Mouse (Mus musculus) hindlimb bud, embryonic 11.5 days (tissue): ENCODE measurements around the gene Wdr91.

Experiments
- DNase-seq: peaks from one replicate; pipeline ENCODE4 v3.0.0-alpha.2; 2012; ENCODE audit warnings: low read depth, low spot score; ENCODE audit errors: extremely low spot score

The Wdr91 gene

DNA sequence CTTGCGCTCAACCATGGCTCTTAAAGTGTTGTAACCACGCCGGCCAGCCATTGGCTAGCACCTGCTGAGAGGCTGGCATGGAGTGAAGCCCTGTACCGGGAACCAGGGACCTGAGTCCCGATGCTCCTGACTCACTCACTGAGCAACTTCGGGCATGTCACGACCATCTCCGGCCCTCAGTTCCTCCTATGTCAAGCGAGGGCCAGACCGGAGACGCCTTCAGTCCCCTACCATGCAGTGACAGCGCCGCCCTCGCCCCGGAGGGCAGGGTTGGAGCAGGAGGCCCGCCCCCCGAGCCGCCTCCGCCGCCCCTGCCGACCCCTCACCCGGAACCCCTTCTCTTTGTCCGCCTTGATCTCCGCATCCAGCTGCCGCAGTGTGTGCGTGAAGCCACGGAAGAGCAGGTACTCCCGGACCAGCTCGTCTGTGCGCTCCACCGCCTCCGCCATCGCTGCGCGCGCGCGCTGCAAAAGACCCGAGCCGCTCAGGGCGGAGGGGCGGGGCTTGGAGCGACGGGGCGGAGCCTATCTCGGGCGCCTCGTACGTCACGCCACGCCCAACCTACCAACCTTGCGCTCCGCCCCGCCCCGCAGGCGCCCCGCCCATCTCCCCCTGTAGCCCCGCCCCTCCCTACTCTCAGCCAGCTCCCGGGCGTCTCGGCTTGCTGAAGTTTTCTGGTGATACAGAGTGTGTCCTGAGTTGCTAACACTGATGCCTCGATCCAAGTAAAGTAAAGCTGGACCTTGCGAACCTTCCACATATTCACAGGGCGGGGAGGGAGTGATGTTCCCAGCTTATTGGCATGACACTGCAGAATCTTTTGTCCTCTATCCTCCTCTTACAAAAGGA is at the start of gene Wdr91:
TSS of gene Wdr91 (minus strand) at position 506 of the 849 bp plus-strand sequence.
- peak; percentile 54 for DNase-seq

DNA sequence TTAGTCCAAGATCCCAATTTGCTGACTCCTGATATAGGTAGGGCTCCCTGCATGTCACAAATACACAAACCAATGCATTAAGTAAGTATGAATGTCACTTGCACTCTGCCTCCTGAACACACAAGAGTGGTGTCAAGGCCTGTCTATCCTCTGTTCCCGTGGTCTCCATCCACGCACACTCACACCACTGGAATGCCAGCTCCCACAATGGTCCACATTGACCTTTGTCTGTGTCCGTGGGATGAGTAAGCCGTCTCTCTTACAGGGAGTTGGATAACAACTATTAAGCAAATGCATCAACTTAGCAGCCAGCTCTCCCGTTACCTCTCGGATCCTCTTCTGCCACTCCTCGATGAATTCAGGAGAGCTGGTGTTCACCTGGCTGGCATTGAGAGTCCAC is 48.5 kb upstream of the Wdr91 start:
- DNase-seq: no peak

DNA sequence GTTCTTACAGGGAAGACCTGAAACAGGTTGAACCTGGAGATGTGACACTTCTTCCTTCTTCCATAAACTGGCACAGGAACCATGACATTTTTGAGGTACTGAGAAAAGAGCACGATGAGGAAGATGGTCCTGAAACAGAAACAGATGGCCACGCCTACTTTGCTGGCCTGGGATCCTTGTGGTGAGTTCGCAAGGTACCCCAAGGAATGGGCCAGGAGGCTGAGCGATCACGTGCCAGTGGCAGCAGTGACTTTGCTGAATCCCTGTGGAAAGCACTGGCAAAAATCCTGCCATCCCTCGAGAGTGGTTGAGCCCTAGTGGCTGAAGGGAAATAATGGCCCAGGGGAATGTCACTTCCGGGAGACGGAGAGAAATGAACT is 45.2 kb upstream of the Wdr91 start:
- no peak for DNase-seq

DNA sequence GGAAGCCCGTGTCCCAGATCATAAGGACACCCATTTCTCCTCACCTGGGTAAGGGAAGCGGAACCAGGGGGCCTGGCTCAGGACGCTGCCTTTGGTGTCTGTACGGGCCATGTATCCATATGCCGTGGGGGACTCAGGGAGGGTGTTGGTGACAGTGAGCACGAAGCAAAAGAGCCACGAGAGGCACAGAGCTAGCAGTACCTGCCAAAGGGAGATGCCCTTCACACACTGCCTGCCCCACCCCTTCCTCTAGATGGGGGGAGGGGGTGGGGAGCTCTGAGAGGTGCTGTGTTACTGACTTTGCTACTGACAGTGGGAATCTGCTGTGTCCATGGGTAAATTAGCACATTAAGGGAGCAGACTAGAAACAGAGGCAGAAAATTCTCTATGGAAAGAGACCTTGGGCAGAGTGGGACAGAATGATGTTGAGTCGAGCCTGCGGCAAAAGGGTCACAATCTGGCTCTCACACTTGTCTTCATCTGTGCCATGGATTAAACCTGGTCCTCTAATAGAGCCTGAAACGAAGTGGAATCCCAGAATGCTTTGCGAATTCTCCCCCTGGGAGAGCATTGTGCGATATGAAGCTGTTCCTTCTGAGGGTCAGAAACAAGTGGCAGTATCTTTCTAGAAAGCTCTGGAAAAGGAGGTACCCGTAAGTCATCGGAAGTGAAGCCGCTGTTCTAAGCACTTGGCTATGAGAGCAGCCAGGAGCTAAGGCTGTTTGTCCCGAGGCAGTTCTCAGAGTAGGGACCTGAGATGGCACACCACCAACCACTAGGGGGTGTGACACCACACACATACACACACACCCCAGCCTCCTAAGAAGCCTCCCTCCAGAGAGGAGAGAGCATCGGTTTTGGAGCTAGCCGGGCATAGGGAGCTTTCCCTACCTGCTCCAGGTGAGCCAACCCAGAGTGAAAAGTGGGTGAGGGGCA is 44.5 kb upstream of the Wdr91 start:
- DNase-seq: no peak

DNA sequence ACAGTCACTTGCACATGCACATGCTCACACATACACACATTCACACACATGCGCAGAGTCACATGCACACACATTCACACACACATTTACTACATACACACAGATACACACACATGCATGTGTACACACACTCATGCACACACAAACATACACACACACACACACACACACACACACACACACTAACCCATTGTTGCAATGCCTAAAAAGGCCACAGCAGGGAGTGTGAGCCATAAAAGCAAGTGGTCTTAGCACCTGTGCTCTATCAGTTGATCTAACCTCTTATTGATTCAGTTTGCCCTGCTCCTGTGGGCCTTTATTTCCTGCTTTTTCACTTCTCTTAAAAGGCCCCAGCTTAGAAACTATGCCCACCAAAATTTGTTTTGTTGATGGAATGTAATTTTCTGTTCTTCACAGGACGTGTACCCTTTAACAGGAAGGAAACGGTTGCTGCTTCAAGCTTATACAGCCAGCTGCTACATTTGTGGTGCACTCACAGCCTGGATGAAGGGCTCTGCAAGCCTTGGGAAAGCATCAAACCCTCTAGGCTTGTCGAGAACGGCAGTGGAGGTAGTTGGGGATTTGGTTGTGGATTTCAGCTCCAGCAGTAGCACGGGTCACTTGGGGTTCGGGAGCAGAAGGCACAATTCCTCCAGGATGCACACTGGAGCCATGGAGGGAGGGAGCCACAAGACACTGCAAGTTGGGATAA is 41.4 kb upstream of the Wdr91 start:
- DNase-seq: no peak

DNA sequence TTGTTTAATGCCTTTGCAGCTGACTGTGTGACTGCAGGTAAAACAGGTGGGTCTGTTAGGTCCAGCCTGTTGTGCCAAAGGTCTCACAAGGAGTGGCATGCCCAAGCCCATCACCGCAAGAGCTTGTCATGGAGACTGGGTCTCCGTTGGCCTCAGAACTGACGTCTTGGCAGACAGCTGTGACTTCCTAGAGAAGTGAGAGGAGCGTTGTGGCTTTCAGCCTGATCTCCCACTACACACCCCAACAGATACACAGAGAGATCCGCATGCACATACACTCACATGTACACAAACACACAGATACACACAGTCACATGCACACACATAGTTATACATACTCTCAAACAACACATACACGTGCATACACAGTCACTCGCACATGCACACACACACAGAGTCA is 40.8 kb upstream of the Wdr91 start:
- no peak for DNase-seq

DNA sequence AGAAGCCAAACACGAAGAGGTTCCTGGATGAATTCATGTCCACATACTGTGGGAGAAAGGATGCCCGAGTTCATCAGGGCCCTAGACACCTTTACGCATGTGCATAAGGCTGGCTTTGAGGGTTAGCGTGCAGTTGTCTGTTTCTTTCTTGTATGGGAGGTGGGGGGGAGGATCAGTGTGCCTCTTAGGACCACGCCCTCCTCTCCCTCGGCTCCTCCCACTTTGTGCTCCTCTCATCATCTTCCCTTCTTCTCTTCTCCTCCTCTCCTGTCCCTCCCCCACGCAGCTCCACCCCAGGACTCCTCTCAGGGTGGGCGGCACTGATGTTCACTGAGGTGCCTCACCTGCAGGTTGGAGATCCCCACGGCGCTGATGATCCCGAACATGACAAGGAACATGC is 37.8 kb upstream of the Wdr91 start:
- no peak for DNase-seq

DNA sequence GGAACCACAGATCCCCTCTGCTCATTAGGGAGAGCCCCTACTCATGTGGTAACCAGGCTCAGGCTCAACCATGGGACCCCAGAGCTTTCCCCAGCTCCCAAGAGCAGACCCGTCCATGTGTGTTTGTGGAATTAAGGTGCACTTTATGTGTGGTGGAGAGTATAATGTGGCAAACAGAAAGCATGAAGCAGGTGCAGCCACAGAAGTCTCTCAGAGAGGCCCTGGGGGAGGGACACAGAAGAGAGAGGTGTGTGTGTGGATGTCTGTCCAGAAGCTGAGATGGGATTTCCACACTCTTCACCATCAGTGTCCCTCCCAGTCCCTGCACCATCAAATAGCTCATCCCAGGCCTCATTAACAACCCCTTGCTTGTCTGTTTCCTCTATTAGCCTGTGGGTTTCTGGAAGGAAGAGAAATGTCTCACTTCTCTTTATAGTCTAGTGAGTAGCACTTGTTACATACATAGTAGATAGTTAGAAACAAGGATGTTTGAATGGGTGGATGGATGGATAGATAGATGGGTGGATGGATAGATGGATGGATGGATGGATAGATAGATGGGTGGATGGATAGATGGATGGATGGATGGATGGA is 35.9 kb upstream of the Wdr91 start:
- DNase-seq: no peak

DNA sequence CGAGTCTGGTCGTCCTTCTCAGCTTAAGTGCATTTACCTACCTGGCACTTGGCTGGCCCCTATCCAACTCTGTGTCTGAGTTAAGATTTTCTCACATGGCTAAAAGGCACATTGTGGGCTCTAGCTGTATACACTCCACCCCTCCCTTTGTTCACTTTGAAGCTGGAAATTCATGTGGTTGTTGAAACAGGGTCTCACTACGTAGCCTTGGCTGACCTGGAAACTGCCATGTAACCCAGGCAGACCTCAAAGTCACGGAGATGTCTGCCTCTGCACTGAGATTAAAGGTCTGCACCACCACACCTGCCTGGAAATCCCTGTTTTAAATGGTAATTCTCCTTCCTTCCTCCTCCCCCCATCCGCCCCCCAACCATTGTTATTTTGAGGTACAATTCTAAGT is 32.8 kb upstream of the Wdr91 start:
- no peak for DNase-seq

DNA sequence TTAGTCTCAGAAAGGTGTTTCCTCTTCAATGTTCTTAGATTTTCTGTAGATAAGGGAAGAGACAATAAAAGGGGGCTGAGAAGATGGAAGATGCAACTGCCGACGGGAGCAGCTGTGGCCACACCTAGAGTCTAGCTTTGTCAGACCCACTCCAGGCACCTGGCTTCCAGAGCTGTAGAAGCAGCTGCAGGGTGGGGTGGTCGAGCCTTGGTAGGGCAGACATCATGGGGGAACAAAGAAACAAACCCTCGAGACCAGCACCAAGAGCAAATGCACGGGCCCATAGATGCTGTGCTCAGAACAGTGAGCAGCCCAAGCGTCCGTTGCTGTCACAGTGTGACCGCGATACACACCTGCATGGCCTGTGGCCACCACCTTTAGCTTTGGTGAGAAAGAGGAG is 31.8 kb upstream of the Wdr91 start:
- DNase-seq: no peak

DNA sequence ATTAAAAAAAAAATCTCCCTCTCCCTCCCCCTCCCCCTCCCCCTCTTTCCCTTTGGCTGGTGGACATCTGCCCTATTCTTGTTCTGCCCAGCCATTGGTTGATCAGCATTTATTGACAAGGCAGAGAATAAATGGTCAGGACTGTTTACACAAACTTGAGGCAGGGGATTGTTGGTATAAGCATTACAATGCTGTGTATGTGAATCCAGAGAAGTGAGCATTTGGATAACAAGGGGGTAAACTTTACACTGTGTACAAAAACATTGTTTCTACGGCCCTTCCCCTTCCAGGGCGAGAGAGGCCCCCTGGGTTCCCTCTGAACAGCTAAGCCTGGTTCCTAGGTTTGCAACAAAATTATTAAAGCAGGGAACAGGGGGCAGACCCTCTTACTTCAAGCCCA is 30.8 kb upstream of the Wdr91 start:
- DNase-seq: no peak

DNA sequence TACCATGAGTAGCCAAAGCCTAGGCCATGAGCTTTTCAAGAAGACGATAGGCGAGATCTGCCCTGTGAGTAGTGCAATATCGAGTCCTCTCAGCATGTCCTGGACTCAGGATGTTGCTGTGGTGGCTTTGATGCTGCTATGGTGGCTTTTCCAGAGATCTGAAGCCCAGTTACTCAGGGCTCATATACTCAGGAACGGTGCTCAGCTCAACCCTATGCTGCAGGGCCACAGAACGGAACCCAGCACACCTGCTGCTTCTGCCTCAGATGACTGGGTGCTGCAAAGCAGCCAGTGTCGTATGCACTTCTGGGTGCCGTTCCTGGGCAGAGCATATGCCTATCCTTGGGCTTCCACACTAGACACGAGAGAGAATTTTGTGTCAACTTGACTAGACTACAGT is 28.8 kb upstream of the Wdr91 start:
- DNase-seq: no peak

DNA sequence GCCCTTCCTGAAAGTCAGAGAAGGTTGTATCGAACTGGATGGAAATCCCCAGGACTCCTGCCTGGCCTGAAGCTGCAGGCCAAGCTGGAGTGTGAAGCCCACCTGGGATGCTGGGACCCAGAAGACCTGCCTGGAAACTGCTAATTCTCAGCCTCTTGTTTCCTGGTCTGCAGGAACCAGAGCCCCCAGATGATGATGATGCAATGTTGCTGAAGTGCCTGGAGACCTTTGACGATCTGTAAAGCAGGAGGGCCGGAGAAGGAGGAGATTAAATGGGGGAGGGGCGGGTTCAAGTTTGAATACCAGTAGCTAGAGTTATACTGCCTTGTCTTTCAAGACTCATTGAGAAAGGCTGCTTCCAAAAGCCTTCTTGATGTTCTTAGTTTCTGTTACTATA is 28.3 kb upstream of the Wdr91 start:
- no peak for DNase-seq

DNA sequence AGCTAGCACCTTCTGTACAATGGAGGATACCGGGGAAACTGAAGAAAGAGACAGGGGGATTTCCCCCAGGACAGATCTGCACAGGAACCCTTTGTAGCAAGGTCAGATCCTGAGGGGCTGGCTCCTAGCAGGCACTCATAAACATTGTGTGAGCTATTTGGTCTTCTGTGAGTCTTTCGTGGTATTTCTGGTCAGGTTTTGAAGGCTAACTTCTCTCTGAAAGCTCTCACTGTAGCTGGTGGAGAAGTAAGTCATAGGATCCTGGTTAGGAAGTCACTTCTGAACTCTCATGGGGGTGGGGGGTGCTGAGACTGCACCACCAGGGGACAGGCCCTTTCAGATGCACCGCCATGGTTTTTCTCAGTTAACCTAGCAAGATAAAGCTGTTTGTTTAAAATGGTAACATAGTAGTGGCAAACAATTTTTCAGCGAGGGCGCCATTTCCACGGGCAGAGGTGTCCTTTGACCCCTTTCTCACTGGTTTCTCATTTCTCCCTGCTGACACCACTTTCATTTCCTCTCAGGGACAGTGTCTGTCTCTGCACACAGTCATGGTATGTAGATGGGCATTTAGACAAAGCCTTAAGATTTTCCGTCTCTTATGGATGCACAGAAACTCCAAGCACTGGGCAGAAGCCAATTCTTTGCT is 27.7 kb upstream of the Wdr91 start:
- DNase-seq: no peak

DNA sequence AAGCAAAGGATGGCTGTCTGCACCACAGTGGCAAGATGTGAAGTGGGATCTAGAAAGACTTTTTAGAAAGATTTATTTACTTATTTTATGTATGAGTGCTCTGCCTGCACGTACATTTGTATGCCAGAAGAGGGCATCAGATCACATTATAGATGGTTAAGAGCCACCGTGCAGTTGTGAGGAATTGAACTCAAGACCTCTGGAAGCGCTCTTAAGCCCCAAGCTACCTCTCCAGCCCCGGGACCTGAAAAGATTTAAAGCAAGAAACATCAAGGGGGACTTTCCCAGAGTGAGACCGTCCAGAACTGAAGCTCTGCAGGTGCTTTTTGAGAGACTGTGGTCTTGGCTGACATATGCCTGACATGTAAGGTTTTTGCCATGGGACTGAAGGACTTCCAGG is 26.1 kb upstream of the Wdr91 start:
- no peak for DNase-seq

DNA sequence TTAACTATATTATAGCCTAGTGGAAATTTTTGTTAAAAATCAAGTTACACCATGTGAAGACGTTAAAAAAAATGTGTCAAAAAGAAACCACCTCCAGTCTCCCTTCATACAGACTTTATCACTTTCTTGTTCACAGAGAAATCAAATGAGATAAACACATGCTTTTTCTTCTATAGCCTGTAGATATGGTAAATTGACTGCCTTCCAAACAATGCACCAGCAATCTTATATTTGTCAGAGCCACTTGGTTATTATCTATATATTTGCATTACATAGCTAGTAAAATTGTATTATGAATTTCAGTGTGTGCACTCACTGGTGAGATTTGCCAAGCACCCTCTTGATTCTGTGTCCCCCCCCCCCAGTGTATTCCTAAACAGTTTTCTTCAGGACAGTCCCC is 22.0 kb upstream of the Wdr91 start:
- no peak for DNase-seq

DNA sequence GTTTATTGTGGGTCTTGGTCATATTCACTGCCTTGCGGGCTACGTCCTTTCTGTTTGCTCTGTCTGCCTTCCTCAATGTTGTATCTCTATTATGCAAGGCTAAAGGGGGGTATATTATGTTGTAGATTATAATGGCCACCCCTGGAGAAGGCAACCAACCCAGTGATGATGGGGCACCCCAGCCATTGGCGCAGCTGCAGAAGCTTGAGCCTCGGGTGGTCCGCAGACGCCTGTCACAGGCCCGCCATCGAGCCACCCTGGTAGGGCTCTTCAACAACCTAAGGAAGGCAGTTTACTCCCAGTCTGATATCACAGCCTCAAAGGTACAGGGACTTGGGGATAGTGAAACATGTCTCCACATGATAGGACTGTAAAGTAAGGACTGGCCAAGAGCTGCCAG is 16.9 kb upstream of the Wdr91 start:
- DNase-seq: no peak

DNA sequence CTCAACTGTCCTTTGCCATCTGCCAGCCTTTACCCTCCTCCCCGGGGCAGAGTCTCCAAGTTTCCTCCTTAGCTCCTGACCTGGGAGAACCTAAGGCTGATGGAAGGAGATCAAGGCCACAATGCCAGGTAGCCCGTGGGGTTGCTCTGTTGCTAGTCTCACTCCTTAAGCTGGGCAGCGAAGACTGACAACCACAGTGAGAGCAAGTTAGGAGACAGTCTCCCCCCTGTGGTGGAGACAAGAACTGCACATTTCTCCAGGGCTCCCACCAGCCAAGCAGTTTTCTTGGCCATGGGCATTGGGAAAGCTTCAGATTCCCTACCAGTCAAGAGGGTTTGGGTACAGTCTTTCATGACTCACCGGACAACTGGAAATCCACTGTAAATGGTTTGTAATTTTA is 16.5 kb upstream of the Wdr91 start:
- peak; percentile 47 for DNase-seq

DNA sequence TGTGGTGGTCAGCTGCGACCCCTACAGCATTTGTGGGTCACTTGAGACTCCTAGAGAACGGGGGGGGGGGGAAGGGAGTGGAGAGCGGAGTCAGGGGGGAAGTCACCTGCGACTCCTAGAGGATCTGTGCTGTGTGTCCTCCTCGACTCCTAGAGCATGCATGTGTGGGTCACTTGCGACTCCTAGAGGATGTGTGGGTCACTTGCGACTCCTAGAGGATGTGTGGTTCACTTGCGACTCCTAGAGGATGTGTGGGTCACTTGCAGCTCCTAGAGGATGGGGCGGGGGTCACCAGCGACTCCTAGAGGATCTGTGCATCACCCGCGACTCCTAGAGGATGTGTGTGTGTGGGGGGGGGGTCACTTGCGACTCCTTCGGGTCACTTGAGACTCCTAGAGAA is 11.3 kb upstream of the Wdr91 start:
- DNase-seq: no peak

DNA sequence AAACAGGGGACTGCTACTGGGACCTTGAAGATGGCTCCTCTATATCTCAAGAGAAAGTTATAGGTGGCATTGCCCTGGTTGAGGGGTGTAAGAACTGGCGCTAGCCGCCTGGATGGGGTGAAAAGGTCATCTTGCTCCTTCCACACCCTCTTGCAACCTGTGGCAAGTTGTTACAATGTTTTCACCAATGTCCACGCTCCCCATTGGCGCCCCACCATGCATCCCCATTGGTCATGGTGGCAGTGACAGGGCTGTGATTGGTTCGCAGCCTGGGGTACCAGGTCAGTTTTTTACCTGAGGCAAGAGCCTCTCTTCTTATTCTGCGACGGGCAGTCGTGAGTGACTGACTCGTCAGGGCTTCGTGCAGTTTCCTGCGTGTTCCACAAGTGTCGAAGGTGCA is 10.0 kb upstream of the Wdr91 start:
- no peak for DNase-seq

DNA sequence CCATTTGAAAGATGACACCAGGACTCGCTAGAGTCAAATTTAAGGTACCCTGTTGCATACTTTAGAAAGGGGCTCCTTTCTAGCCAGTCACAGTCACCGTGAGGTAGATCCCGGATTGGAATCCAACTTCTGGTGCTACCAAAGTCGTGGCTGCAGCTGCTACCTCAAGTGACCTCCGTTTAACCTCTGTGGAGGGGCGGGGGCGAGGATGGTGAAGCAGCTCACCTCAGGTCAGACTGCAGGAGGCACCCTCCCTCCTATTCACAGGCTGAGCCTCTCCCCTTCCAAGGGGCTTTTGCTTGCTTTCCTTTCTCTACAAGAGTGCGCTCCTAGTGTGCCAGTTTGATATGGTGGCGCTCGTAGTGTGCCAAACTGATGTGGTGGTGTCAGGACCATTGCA is 9.3 kb upstream of the Wdr91 start, which contains the start of gene Stra8:
TSS of gene Stra8 (plus strand) at position 208 of the 400 bp plus-strand sequence.
- DNase-seq: no peak
